Mouse (Mus musculus) NIH3T3 (cell line): Measurements from ENCODE around the gene Prex1.

ENCODE experiments used
- DNase-seq: peaks from one replicate; pipeline ENCODE4 v3.0.0-alpha.2; 2012; ENCODE audit warnings: low read depth

Gene Prex1

GRCm38 (mm10) chr2:166726891-166727290, 13.3 kb upstream of the Prex1 start:
- DNase-seq: no peak

- DNase-seq: no peak
These were observed 6.8 kb upstream of the Prex1 start for GRCm38 (mm10) chr2:166720416-166720815.

- DNase-seq: no peak
These were observed 6.3 kb upstream of the Prex1 start for GRCm38 (mm10) chr2:166719930-166720305.

- DNase-seq: no peak
These were observed 5.8 kb upstream of the Prex1 start for GRCm38 (mm10) chr2:166719301-166719929.

- no peak for DNase-seq
These were observed 2.4 kb upstream of the Prex1 start for GRCm38 (mm10) chr2:166716067-166716466.

- DNase-seq: no peak
These were observed 731 bp upstream of the Prex1 start for GRCm38 (mm10) chr2:166714427-166714699.

- DNase-seq: no peak
These were observed 587 bp downstream of the Prex1 start for GRCm38 (mm10) chr2:166712801-166713689.

- no peak for DNase-seq
These were observed 1.3 kb downstream of the Prex1 start for GRCm38 (mm10) chr2:166712310-166712709.

- DNase-seq: no peak
These were observed 1.9 kb downstream of the Prex1 start for GRCm38 (mm10) chr2:166711681-166712132.

GRCm38 (mm10) chr2:166709883-166710282, 3.7 kb downstream of the Prex1 start:
- DNase-seq: no peak

- DNase-seq: no peak
These were observed 5.3 kb downstream of the Prex1 start for GRCm38 (mm10) chr2:166708304-166708703.

GRCm38 (mm10) chr2:166706526-166706925, 7.1 kb downstream of the Prex1 start:
- DNase-seq: no peak

GRCm38 (mm10) chr2:166703491-166703890, 10.1 kb downstream of the Prex1 start:
- DNase-seq: no peak

GRCm38 (mm10) chr2:166702113-166702445, 11.6 kb downstream of the Prex1 start:
- no peak for DNase-seq

- DNase-seq: no peak
These were observed 12.2 kb downstream of the Prex1 start for GRCm38 (mm10) chr2:166701248-166702112.

- no peak for DNase-seq
These were observed 12.9 kb downstream of the Prex1 start for GRCm38 (mm10) chr2:166700732-166701131.

- DNase-seq: no peak
These were observed 13.5 kb downstream of the Prex1 start for GRCm38 (mm10) chr2:166700116-166700515.

- DNase-seq: no peak
These were observed 14.1 kb downstream of the Prex1 start for GRCm38 (mm10) chr2:166699552-166699951.

GRCm38 (mm10) chr2:166694616-166695015, 19.0 kb downstream of the Prex1 start:
- DNase-seq: no peak

- no peak for DNase-seq
These were observed 20.2 kb downstream of the Prex1 start for GRCm38 (mm10) chr2:166693394-166693793.

- no peak for DNase-seq
These were observed 21.8 kb downstream of the Prex1 start for GRCm38 (mm10) chr2:166691602-166692509.

GRCm38 (mm10) chr2:166686917-166687316, 26.7 kb downstream of the Prex1 start:
- DNase-seq: no peak
